Mouse (Mus musculus): Measurements from ENCODE around the gene Dmkn.

Dmkn gene

DNA sequence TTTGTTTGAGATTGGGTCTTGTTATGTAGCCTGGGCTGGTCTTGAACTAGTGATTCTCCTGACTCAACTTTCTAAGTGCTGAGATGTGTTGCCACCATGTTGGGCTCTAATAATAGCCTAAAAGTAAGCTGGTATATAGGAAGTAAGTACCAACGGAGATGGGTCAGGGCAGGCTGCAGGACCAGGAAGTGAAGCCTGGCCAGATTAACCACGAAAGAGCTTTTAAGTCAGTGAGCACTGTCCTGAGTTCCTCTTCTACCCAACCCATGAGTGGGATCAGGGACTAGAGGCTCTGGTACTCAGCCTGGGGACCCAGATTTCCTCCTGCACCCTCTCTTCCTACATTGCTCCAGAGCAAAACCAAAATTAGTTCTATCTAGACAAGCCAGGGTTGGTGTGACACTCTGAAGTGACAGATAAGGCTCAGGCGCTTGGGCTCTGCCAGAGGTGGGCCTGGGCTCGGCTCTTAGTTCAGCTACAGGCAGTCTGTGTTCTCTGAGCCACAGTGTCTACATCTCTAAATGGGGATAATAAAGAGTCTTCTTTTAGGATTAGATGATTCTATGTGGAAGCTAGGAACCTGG is 1.7 kb upstream of the Dmkn start:
- DNase-seq (ENCODE audit: low read depth, low spot score): no peak

- DNase-seq (ENCODE audit: low read depth, low spot score): no peak
These were observed 1.6 kb downstream of the Dmkn start for GRCm38 (mm10) chr7:30765173-30765572.

DNA sequence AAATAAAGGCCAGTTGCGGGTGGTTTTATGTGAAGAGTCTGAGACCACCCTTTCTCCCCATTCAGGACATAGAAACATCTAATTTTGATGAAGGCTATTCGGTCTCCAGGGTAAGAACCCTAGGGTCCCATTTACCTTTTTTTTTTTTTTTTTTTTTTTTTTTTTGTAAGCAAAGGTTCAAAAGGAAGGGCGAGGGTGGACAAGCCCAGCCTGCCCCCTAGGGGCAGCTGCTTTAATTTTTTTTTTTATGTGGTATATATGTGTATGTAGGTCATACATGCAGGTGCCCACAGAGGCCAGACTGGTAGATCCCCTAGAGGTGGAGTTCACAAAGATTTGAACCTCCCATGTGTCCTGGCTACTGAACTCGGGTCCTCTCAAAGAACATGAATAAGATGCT is 2.9 kb downstream of the Dmkn start:
- no peak for DNase-seq (ENCODE audit: low read depth, low spot score)

DNA sequence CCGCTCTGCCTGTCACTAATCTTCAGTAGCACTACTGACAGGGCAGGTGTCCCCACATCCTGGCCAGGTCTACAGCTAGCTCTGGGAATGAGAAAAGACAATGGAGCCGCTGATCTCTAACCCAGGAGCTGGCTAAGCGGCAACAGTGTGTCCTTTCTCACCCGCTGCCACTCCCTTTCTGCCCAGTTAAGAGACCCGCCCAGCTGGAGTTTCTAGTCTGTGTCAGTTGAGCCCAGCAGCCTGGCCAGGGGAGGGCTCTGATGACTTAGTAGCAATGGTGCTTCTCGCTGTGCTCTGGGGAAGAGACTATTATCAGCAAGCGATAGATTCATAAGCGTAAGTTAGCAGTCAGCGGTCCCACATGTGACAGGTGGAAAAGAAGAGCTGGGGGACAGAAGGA is 5.7 kb downstream of the Dmkn start:
- DNase-seq (ENCODE audit: low read depth, low spot score): no peak

- DNase-seq (ENCODE audit: low read depth, low spot score): no peak
These were observed 12.5 kb downstream of the Dmkn start for GRCm38 (mm10) chr7:30776104-30776503.

DNA sequence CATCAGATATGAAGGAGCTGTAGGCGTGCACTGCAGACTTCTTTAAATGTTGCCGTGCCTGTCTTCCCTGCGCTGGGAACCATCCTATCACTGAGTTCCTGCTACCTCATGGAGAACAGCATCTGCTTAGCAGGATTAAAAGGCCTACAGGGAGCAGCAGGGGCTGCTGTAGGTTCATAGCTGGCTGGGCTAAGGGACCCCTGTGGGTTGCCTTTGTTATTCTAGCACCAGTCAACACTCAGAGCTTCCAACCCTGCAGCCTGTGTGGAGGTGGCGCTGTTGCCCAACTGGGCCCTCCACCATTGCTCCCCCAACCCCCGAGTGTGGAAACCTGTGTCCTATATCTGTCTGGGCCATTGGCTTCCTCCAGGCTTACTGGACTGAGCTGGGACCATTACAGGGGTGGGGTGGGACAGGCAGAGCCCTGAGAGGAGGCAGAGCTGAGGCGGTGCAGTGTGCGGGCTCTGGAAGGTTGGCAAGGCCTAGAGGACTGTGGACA is 13.6 kb downstream of the Dmkn start:
- peak; percentile 67 for DNase-seq (ENCODE audit: low read depth, low spot score)

DNA sequence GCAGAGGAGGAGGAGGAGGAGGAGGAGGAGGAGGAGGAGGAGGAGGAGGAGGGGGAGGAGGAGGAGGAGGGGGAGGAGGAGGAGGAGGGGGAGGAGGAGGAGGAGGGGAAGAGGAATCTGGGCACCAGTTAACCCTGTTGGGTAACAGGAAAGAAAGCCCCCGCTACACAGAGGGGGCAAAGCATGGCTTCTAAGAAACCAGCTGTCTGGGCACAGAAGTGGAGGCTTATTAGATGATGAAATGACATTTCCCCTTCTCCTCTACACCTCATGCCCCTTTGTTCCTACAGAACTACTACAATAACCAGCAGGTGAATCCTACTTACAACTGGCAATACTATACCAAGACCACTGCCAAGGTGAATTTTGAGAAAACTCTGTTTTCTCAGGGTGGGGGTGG is 14.4 kb downstream of the Dmkn start:
- DNase-seq (ENCODE audit: low read depth, low spot score): no peak

GRCm38 (mm10) chr7:30781792-30782191 is 18.2 kb downstream of the Dmkn start:
- DNase-seq (ENCODE audit: low read depth, low spot score): peak; percentile 69

DNA sequence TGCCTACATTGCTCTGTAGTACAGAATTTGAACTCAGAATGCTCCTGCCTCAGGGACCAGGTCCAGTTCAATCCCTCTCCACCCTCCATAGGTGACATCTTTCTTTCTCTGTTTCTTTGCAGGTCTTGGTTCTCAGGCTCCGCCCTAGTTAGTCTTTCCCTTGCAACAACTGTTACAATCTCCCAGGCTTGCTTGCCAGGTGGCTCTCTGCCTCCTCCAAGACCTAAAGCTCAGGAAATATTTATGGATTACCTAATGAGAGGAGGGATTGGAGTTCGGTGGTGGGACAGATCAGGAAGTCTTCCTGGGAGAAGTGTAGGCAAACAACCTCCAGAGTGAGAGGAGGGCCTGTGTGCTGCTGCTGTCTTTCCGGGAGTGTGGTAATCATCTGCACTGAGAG is 19.1 kb downstream of the Dmkn start:
- no peak for DNase-seq (ENCODE audit: low read depth, low spot score)

DNA sequence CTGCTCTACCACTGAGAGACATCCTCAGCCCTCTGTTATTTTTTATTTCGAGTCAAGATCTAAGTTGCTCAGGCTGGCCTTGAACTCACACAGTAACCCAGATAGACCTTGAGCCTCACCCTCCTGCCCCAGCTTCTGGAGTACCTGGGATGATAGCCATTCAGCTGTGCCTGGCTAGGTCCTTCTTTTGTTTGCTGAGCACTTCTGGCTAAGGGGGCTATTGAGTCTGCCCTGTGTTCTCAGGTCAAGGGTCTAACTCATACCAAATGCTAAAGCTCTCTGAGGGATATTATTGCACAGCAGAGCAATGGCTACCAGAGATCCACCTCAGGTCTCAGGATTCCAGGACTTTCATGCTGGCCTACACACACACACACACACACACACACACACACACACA is 21.6 kb downstream of the Dmkn start:
- DNase-seq (ENCODE audit: low read depth, low spot score): no peak

- peak; percentile 56 for DNase-seq (ENCODE audit: low read depth, low spot score)
These were observed 22.4 kb downstream of the Dmkn start for GRCm38 (mm10) chr7:30785721-30786546.

GRCm38 (mm10) chr7:30787377-30788022 is 23.9 kb downstream of the Dmkn start, which contains the start of gene Krtdap:
Krtdap (plus strand) TSS chr7:30787896.
- DNase-seq (ENCODE audit: low read depth, low spot score): no peak

DNA sequence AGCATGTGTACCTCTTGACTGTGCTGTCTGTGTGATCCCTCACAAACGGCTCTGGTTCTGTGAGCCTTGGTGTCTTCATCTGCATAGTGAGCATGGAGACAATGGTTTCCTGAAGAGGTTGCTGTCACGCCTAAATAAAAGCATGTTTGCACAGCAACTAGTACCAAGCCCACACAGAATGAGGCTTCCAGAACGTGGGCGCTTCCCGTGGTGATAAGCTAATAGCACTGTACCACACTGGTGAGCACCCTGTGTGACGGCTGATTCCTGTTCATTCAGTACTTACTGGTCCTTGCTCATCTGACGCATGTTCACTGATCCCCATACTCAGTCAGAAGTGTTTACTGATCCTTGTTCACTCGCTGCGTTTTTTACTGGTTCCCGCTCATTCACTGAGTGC is 26.6 kb downstream of the Dmkn start:
- no peak for DNase-seq (ENCODE audit: low read depth, low spot score)

DNA sequence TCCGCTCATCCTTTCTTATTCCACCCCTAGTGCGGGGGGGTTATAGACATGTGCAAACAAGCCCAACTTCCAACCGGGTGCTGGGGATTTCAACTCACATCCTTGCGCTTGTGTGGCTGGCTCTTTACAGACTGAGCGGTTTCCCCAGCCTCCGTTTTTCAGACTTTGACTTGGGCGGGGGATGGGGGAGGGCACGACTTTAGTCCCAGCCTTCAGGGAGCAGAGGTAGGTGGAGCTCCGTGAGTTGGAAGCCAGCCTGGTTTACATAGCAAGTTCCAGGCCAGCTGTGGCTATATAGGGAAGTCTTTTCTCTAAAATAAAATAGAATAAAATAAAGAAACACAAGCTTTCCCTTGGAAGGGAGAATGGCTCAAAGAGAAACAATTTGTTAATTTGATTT is 28.4 kb downstream of the Dmkn start:
- peak; percentile 84 for DNase-seq (ENCODE audit: low read depth, low spot score)

DNA sequence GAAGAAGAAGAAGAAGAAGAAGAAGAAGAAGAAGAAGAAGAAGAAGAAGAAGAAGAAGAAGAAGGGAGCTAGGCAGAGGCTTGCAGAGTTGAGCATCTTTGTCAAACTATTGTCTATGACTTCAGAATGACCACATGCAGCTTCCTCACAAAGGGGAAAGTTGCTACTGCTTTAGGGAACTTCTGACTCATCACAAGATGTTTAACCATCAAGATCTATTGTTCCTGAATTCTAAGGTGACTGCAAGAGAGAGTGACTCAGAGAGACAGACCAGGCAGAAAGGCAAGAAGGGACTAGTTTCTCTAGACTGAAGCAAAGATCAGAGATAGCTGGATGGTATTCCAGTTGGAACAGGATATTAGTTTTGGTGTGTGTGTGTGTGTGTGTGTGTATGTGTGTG is 31.4 kb downstream of the Dmkn start:
- DNase-seq (ENCODE audit: low read depth, low spot score): no peak

- DNase-seq (ENCODE audit: low read depth, low spot score): no peak
These were observed 33.2 kb downstream of the Dmkn start for GRCm38 (mm10) chr7:30796790-30797189.

GRCm38 (mm10) chr7:30800653-30801052 is 37.1 kb downstream of the Dmkn start:
- peak; percentile 39 for DNase-seq (ENCODE audit: low read depth, low spot score)

GRCm38 (mm10) chr7:30803256-30803655 is 39.7 kb downstream of the Dmkn start:
- DNase-seq (ENCODE audit: low read depth, low spot score): peak; percentile 60

DNA sequence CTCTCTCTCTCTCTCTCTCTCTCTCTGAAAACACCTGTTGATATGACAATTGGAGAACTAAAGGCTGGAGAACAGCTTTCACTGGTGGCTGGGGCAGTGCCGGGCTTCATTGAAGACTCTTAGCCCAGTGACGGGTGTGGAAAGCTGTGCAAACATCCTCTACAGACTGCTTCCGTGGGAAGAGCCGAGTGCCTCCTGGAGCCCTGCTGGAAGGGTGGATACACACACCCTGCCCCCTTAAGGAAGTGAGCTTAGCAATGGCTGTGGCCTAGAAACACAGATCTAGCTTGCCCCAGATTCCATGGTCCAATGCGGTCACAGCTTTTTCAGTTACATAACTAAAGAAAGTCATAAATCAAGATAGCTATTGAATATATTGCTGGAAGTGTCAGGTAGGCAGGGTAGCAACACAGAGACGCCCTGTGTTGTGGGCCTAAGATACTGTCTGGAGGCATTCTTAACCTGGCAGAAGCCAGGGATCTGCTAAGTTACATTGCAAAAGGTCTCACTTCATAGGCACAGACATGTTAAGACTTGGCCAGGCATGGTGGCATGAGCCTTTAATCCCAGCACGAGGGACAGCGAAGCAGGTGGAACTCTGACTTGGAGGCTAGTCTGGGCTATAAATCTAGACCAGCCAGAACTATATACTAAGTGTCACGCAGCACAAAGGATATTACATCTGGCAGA is 40.6 kb downstream of the Dmkn start:
- no peak for DNase-seq (ENCODE audit: low read depth, low spot score)

- DNase-seq (ENCODE audit: low read depth, low spot score): peak; percentile 91
These were observed 42.4 kb downstream of the Dmkn start for GRCm38 (mm10) chr7:30805924-30806323.

DNA sequence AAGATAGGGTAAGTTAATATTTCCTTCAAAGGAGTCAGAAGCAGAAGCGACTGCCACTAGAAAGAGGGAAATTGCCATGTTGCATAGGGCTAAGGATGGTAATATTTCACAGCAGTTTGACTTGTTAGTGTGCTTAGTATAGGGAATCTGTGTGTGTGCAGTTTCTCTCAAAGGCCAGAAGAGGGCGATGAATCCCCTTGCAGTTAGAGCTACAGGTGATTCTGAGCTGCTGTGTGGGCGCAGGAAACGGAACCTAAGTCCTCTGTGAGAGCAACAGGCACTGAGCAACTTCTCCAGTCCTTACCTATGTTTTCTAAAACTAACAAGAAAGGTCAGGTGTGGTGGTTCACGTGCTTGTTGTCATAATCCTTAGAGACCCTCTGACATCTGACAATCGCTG is 46.8 kb downstream of the Dmkn start:
- peak; percentile 89 for DNase-seq (ENCODE audit: low read depth, low spot score)

GRCm38 (mm10) chr7:30811757-30812290 is 48.3 kb downstream of the Dmkn start:
- DNase-seq (ENCODE audit: low read depth, low spot score): no peak
